Mouse (Mus musculus): ENCODE results near the gene Mgat4a.

The Mgat4a gene

GRCm38 (mm10) chr1:37540810-37541658, at the start of gene Mgat4a:
Gene Mgat4a, minus strand, starts transcription at chr1:37541016.
- peak; percentile 81 to 86 for DNase-seq

DNA sequence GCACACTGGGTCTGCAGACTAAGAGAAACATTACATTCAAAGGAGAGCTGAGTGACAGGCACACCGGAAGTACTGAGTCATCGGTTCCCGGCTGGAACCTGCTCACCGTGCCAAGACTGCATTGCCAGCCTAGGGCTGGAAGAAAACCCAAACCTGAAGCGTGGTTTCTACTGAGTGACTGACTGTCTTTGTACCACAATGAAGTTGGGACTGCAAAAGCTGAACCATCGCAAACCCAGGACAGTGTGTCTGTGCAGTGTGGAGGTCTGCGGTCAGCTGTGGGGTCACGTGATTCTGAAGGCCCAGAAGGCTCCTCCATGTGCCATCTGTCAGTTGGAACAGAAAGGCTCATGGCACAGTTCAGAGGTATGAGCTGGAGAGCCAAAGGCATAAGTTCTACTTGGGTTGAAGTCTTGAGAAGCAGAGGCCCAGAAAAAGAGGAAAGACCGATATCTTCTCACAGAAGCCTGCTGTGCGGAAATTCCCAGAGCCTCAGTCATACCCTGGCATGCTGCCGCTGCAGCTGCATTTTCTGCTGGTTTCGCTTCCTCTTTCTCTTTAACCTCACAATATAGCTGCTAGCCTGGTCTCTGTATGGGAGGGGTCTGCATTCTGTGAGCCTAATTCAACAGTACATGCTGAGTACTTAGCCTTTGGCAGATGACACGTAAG, 45.1 kb upstream of the Mgat4a start:
- DNase-seq = peak in 1 of 2 experiments; percentile 28

GRCm38 (mm10) chr1:37583795-37584464, 43.1 kb upstream of the Mgat4a start:
- DNase-seq = no peak

DNA sequence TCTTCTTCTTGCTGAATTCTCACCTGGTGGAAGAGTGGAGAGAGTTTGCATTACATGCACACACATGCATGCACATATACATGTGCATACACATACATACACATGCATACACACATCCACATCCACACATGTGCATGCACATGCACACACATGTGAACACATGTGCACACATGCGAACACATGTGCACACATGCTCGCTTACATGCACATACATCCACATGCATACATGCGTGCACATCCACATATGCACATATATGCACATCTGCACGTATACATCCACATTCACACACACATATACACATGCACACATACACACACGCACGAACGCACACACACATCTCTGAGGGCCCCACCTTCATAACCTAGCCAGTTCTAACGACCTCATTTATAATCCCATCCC, 42.4 kb upstream of the Mgat4a start:
- no peak for DNase-seq

- DNase-seq = no peak
These were observed 38.9 kb upstream of the Mgat4a start for GRCm38 (mm10) chr1:37579686-37580085.

- DNase-seq = no peak
These were observed 31.9 kb upstream of the Mgat4a start for GRCm38 (mm10) chr1:37572528-37573272.

DNA sequence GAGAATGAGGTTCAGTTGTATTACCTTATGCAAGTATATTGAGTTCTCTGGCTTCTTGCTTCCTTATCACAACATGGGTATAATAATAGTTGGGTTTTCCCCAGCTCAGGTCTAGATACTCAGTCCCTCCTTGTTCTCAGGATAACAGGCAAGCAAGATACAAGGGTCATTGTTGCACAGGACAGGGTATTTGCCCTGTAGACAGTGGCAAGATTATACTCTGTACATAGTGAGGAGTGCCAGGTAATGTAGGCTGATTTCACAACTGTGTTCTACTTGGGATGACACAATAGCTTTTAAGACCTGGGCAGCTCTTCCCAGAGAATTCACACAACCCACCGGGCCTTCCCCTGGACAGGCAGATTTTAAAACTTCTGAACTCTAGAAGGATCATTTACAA, 27.6 kb upstream of the Mgat4a start:
- DNase-seq = no peak

GRCm38 (mm10) chr1:37566754-37567153, 25.9 kb upstream of the Mgat4a start:
- no peak for DNase-seq

- no peak for DNase-seq
These were observed 25.5 kb upstream of the Mgat4a start for GRCm38 (mm10) chr1:37566344-37566743.

DNA sequence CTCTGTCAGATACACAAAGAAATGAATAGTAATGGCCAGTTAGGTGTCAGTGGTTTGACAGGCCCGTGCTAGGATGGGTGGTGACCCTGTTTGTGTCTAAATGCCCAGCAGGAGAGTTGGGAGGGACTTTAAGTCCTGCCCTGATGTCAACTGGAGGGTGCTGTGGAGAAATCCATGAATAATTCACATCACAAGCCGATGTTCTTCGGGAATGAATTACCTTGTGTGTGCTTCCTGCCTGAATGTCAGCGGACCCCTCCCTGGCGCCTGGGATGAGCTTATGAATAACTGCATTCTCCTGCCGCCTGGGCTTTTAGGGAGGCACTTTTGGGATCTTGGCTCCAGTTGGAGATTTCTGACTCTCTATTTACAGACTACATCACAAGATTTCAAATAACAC, 24.6 kb upstream of the Mgat4a start:
- no peak for DNase-seq

- no peak for DNase-seq
These were observed 21.1 kb upstream of the Mgat4a start for GRCm38 (mm10) chr1:37561955-37562354.

DNA sequence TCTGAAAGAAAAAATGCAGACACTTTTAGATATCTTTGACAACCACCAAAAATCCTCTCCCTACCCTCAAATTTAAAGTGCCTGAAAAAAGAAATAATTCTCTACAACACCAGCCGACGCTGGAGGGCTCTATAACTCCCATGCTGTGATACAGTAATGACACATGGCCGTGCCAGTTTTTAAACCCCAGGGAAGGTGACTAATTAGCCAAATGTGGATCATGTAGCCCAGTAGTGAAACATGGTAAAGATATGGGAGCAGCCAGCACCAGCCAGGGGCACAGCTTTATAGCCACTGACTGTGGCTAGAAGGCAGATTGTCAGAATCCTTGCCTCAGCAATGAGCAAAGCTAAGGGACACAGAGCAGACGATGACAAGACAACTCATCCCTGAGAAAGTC, 19.5 kb upstream of the Mgat4a start:
- no peak for DNase-seq

GRCm38 (mm10) chr1:37551986-37552385, 11.2 kb upstream of the Mgat4a start:
- DNase-seq = no peak

DNA sequence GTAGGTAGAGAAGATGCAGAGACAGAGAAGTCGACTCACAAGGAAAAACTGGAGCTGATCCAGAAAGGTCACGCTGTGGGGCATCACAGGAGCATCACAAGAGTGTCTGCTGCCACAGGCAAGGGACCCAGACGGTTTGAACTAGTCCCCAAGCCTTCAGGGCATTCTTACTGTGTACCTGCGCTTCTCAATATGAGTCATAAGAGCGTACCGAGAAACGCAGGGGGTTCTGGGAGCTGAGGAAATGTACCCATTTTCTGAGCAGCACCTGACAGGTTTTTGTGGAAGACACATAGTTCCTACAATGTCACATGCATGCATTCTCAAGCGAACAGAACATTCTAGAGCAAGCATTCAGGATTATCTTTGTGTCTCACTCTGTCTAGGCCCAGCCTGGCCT, 8.7 kb upstream of the Mgat4a start:
- DNase-seq = no peak

DNA sequence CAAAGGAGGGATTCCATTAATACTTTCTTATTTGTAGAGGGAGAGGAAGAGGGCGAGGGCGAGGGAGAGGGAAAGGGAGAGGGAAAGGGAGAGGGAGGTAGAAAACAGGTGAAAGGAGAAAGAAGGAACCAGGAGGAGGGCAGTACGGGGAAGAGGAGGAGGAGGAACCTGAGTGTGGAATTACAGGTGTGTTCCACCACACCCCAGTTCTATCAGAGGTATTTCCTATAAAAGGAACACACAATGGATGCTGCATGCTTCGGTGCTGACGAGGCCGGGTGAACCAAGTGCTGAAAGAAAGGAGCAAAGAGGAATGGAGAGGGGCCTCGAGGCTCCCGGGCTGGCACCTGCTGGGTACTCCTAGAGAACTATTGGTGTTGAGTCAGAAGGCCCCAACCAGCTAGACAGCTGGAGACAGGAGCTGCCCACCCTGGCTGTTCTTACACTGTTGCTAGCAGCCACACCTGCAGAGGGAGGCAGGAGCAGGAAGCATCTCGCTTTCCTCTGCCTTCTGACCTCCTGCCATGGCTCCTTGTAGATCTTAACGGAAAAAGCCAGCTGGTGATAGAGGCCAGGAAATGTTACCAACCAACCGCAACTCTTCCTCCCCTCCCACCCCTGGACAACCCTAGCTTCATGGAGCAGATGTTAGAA, 5.7 kb upstream of the Mgat4a start:
- DNase-seq = no peak

DNA sequence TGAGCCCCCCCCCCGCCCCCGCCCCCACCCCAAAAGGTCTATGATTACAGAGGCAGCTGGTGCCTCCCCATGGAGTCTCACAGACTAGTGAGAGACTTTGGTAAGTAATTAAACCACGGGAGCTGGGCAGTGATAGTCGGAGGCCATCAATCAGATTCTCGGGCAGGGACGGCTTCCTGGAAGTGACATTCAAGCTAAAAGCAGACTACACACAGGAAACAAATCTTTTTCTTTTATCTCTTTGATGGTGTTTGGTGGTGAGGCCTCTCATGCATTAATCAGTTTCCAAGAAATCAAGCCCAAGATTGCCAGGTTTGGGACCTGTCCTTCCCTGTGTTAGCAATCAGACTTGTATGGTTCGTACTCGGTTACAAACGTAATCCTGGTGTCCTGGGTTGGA, 3.4 kb upstream of the Mgat4a start:
- DNase-seq = no peak

DNA sequence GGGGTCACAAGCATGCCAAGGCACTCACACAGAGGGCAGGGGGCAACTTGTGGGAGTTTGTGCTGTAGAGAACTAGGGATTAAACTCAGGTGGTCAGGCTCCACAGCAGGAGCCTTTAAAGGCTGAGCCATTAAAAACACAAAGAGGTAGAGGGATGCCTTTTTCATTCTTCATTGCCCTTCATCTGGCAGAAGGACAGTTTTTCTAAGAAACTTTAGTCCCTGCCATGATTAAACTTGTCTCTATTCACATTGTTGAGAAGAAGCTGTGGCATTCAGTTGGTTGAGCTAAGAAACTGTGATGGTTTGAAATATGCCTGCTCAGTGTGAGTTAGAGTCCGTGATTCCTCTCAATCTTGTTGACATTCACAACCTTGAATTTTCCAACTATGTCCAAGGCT, 2.2 kb upstream of the Mgat4a start:
- no peak for DNase-seq

DNA sequence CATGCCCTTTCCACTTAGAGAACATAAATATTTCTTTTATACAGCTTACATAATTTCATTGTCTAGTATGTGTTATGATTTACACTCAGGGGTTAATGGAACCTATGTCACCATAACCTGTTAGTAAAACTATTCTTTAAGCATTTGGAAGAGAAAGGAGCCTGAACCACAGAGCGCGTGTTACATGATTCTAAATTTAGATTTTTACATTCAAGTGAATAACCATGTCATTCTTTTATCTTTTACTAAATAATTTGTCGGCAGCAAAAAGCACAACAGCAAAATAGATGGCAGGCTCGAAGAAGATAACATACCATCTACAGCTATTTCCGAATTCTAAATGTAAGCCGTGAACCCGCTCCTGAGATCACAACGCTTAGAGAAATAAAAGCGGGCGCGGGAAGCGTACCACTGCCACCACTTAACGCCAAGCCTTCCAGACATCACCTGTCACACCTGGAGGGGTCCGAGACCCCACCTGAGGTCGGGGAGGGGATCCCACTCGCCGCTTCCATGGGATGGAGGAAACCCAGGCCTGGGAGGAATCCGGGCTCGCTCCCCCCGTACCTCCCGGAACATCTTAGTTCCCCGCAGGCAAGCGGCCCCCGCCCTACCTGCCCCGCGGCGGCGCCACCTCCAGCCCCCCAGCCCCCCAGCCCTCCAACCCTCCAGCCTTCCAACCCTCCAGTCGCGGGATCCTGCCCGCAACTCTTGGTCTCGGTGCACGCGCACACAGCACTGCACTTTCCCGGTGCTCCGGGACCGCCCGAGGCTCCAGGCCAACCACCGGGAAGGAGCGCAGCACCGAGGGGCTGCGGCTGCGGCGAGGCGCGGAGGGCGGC, 627 bp downstream of the Mgat4a start:
- no peak for DNase-seq

DNA sequence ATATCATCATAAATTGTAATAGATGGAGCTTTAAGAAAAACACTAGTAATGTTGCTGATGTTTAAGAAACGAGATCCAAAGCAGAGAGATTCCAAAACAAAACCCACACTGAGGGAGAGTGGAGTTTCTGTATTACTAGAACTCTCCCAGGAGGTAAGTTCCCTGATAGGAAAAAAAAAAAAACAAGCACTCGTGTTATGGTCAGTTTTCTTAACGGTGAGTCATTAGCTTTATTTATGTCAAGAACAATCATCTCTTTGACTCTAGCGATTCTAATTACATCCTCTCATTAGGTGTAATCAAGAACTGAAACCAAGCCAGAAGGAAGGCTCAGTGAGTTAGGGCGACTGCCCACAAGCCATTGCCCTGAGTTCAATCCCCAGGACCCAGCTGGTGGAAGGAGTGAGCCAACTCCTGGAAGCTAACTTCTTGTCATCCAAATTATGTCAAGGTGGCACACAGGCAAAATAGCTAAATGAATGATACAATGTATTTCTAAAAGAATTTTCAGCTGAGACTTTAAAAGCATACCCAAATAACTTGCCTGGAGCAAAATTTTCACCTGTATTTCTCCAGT, 6.2 kb downstream of the Mgat4a start:
- DNase-seq = no peak

DNA sequence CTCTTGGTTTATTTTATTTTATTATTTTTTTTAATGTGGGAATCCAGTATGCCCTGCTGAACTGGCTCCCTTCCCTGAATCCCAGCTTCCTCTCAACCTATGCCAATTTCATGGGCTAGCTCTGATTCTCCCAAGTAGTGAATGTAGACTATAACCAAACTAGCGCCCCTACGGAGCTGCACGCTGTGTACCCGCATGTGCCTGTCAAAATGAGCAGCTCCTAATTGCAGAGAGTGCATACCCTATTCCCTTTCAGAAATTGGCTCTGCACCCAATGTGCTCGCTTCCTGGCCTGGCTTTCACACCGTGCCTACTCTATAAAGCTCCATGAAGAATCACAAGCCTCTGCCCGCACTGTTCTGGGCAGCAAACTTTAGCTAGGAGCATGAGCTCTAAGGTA, 7.6 kb downstream of the Mgat4a start:
- no peak for DNase-seq

DNA sequence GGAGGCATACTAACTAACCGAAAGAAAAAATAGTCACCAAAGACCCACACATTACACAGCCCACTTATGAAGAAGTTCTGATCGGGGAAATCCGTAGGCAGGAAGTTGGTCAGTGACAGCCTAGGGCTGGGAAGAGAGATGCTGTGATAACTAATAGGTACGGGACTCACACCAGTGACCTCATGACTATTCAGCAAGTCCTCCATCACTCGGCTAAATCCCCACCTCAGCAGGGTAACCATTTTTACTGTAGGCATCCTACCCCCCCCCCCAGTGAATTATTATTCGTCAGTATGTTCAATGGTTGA, 8.3 kb downstream of the Mgat4a start:
- DNase-seq = no peak

Data from kidney, adult 8-10 months (tissue).